Mouse (Mus musculus): ENCODE data around the gene Ubl4b.

Ubl4b gene

GRCm38 (mm10) chr3:107554842-107555241, at the start of gene Ubl4b:
TSS of gene Ubl4b (minus strand) at chr3:107555073.
- DNase-seq (ENCODE audit: low read depth, low spot score) = no peak

GRCm38 (mm10) chr3:107600127-107600526, 45.3 kb upstream of the Ubl4b start:
- DNase-seq (ENCODE audit: low read depth, low spot score) = no peak

- DNase-seq (ENCODE audit: low read depth, low spot score) = no peak
These were observed 42.9 kb upstream of the Ubl4b start for GRCm38 (mm10) chr3:107597586-107598389.

GRCm38 (mm10) chr3:107597134-107597533, 42.3 kb upstream of the Ubl4b start:
- no peak for DNase-seq (ENCODE audit: low read depth, low spot score)

- no peak for DNase-seq (ENCODE audit: low read depth, low spot score)
These were observed 41.7 kb upstream of the Ubl4b start for GRCm38 (mm10) chr3:107596559-107596958.

GRCm38 (mm10) chr3:107595938-107596461, 41.1 kb upstream of the Ubl4b start:
- DNase-seq (ENCODE audit: low read depth, low spot score) = no peak

- no peak for DNase-seq (ENCODE audit: low read depth, low spot score)
These were observed 40.5 kb upstream of the Ubl4b start for GRCm38 (mm10) chr3:107595264-107595937.

GRCm38 (mm10) chr3:107594662-107595263, 39.9 kb upstream of the Ubl4b start, which contains the start of gene Alx3:
TSS of gene Alx3 (plus strand) at chr3:107595031.
- DNase-seq (ENCODE audit: low read depth, low spot score) = no peak

- no peak for DNase-seq (ENCODE audit: low read depth, low spot score)
These were observed 38.8 kb upstream of the Ubl4b start for GRCm38 (mm10) chr3:107593632-107594031.

GRCm38 (mm10) chr3:107591612-107592011, 36.7 kb upstream of the Ubl4b start:
- DNase-seq (ENCODE audit: low read depth, low spot score) = no peak

GRCm38 (mm10) chr3:107586504-107586903, 31.6 kb upstream of the Ubl4b start:
- no peak for DNase-seq (ENCODE audit: low read depth, low spot score)

- DNase-seq (ENCODE audit: low read depth, low spot score) = no peak
These were observed 29.0 kb upstream of the Ubl4b start for GRCm38 (mm10) chr3:107583893-107584292.

- DNase-seq (ENCODE audit: low read depth, low spot score) = no peak
These were observed 28.2 kb upstream of the Ubl4b start for GRCm38 (mm10) chr3:107582875-107583767.

- no peak for DNase-seq (ENCODE audit: low read depth, low spot score)
These were observed 27.4 kb upstream of the Ubl4b start for GRCm38 (mm10) chr3:107582130-107582874.

GRCm38 (mm10) chr3:107581103-107582010, 26.5 kb upstream of the Ubl4b start:
- DNase-seq (ENCODE audit: low read depth, low spot score) = no peak

GRCm38 (mm10) chr3:107579466-107579865, 24.6 kb upstream of the Ubl4b start:
- peak; percentile 54 for DNase-seq (ENCODE audit: low read depth, low spot score)

- DNase-seq (ENCODE audit: low read depth, low spot score) = peak; percentile 42
These were observed 23.0 kb upstream of the Ubl4b start for GRCm38 (mm10) chr3:107577810-107578390.

GRCm38 (mm10) chr3:107576807-107577206, 21.9 kb upstream of the Ubl4b start:
- DNase-seq (ENCODE audit: low read depth, low spot score) = no peak

GRCm38 (mm10) chr3:107571205-107571604, 16.3 kb upstream of the Ubl4b start:
- no peak for DNase-seq (ENCODE audit: low read depth, low spot score)

Measured in CD4-positive helper T cell, adult 2 months (primary cell).